Mouse (Mus musculus) spleen, postnatal 36 days (tissue): Measurements from ENCODE around the gene Gmnc.

Source experiments
- DNase-seq, 2 experiments: peaks; one replicate each; pipeline ENCODE4 v3.0.0; 2022; ENCODE audit warnings: low spot score in 2 of 2, mixed read lengths in 1 of 2

The Gmnc gene

GRCm38 (mm10) chr16:26991477-26992300, at the start of gene Gmnc:
TSS of gene Gmnc (minus strand) at chr16:26991652.
- no peak for DNase-seq

- no peak for DNase-seq
These were observed 35.8 kb upstream of the Gmnc start for GRCm38 (mm10) chr16:27027281-27027680.

- no peak for DNase-seq
These were observed 34.8 kb upstream of the Gmnc start for GRCm38 (mm10) chr16:27026226-27026625.

GRCm38 (mm10) chr16:27022746-27023145, 31.3 kb upstream of the Gmnc start:
- no peak for DNase-seq

- no peak for DNase-seq
These were observed 25.9 kb upstream of the Gmnc start for GRCm38 (mm10) chr16:27017309-27017708.

- DNase-seq = no peak
These were observed 11.3 kb upstream of the Gmnc start for GRCm38 (mm10) chr16:27002714-27003113.

GRCm38 (mm10) chr16:26999563-26999962, 8.1 kb upstream of the Gmnc start:
- DNase-seq = no peak

- DNase-seq = no peak
These were observed 1.8 kb downstream of the Gmnc start for GRCm38 (mm10) chr16:26989415-26990315.

- no peak for DNase-seq
These were observed 3.3 kb downstream of the Gmnc start for GRCm38 (mm10) chr16:26988188-26988587.

GRCm38 (mm10) chr16:26985796-26986195, 5.7 kb downstream of the Gmnc start:
- DNase-seq = no peak

- DNase-seq = no peak
These were observed 9.3 kb downstream of the Gmnc start for GRCm38 (mm10) chr16:26982112-26982511.

- DNase-seq = no peak
These were observed 23.5 kb downstream of the Gmnc start for GRCm38 (mm10) chr16:26967967-26968366.

GRCm38 (mm10) chr16:26966830-26967229, 24.6 kb downstream of the Gmnc start:
- DNase-seq = no peak

- no peak for DNase-seq
These were observed 29.5 kb downstream of the Gmnc start for GRCm38 (mm10) chr16:26961971-26962370.

- DNase-seq = no peak
These were observed 39.9 kb downstream of the Gmnc start for GRCm38 (mm10) chr16:26951601-26952000.

GRCm38 (mm10) chr16:26950209-26950608, 41.2 kb downstream of the Gmnc start:
- DNase-seq = no peak

GRCm38 (mm10) chr16:26903968-26904367, 87.5 kb downstream of the Gmnc start:
- no peak for DNase-seq

- no peak for DNase-seq
These were observed 90.0 kb downstream of the Gmnc start for GRCm38 (mm10) chr16:26901471-26901870.

- no peak for DNase-seq
These were observed 105.1 kb downstream of the Gmnc start for GRCm38 (mm10) chr16:26886337-26886736.

- no peak for DNase-seq
These were observed 114.6 kb downstream of the Gmnc start for GRCm38 (mm10) chr16:26876885-26877284.
